Mouse (Mus musculus) lung, postnatal 14 days (tissue): ENCODE measurements around the gene Reep6.
A peak's percentile ranks its signal among the peaks of the same experiment; 100 is the strongest.
"Not testable (repeated sequence)": the region's sequence is repeated elsewhere in the genome, so short reads cannot be mapped to it uniquely, and the experiment has no call there.

Experiments
- DNase-seq: peaks from one replicate; pipeline ENCODE4 v3.0.0; 2021

The Reep6 gene

GRCm38 (mm10) chr10:80330888-80331287 is 1.1 kb downstream of the Reep6 start:
- no peak for DNase-seq

DNA sequence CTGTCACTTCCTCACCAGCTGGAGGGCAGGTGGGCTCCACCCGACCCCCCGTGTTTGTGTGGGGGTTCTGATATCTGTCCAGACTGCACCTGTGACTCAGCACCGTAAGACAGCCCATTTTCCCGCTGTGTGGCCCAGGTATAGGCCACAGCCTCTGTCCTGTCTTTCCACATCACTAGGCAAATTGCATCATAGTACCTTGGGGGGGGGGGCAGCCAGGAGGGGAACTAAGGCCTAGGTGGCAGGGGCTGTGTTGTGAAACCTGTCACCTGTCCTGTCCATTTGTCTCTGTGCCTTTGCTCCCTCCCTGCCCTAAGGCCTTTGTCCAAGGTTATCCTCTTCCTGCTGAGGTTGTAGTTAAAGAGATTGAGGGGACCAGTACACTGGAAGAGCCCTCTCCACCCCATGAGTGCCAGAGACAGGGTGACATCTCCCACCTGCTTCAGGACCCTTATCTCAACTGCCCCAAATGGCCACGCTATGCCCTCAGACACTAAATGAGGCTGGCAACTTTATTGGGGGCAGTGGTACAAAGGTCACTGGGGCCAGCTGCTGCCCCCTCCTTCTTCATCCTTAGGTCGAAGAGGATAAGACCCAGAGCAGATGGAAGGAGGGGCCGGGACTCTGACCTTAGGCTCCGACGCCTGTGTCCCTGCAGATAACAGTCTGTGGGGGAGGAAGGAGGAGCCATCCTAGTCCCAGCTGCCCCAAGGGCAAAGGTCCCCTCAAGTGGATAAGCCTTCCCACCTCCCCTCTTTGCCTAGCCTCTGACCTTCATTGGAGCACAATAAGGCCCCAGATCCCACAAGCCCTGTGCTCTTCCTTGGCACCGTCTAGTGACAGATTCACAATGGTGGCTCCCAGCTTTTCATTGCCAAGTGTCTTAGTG is 2.1 kb downstream of the Reep6 start:
- no peak for DNase-seq

DNA sequence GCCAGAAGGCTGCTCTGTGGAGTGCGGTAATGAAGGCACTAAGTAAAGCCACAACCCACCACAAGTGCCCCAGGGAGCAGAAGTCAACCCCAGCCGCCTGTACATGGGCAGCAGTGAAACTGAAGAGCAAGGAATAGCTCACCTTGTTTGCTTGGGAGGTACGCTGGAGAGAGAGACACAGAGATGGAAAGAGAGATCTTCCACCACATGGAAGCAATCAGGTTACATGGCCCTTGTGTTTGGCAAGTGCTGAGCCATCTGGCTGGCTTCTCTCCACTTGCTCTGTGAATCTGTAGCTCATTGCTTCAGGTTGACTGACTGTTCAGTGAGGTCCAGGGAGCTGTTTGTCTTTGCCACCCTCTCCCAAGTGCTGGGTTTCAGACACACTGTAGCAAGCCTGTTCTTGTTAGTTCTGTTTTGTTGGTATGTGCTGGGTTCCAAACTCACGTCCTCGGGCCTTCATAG is 2.8 kb downstream of the Reep6 start:
- DNase-seq, result no peak

- DNase-seq, result no peak
Observed at GRCm38 (mm10) chr10:80336263-80336662, 6.5 kb downstream of the Reep6 start.

- peak; percentile 90 for DNase-seq
Observed at GRCm38 (mm10) chr10:80339941-80340750, 10.4 kb downstream of the Reep6 start.

DNA sequence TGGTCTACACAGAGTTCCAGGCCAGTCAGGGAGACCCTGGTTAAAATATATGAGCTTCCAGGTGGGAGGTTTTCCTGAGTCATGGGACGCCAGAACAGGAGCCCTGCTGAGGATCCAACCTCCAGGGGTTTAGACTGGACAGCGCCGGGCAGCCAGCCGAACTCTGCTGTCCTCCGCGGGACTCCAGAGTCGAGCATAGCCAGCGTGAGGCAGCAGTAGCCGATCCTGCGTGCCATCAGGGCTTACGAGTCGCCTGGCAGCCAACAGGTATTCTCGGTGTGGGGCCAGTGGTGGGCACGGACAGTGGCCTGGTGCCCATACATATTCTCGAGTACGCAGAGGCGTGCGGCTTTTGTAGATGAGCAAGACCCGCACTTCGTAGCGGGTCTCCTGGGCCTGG is 11.3 kb downstream of the Reep6 start:
- no peak for DNase-seq

DNA sequence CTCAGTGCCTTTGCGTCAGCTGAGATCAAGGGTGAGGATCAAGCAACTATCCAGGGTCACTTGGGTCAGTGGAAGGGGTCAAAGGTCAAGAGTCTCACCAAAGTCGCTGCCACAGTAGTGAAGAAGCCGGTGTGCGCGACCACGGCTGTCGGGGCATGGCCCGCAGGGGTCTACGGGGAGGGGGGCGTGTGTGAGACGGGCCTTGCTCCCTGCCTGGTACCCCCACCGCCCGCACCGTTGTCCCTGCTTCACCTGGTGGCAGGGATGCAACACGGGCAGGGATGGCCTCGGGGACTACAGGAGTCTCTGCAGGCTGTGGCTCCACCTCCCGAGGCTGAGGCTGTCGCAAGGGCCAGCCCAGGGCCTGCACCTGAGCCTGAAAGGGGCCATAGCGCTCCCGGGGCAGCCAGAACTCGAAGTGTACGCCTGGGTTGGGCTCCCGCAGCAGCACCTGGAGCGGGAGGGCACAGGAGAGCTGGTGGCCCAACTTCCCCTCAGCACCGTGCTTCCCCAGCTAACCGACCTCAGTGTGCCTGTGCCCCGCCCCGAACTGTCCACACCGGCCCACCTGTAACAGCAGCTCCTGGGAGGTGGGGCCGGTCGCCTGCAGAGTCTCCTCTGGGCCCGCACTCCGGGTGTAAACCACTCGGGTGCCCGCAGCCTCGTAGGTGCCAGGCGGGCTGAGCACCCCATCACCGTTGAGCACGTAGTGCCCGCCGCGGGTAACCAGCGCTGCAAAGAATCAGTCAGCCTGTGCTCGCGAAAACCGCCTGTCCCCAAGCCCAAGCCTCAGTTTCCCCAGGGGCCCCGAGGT is 11.9 kb downstream of the Reep6 start:
- DNase-seq, result no peak

DNA sequence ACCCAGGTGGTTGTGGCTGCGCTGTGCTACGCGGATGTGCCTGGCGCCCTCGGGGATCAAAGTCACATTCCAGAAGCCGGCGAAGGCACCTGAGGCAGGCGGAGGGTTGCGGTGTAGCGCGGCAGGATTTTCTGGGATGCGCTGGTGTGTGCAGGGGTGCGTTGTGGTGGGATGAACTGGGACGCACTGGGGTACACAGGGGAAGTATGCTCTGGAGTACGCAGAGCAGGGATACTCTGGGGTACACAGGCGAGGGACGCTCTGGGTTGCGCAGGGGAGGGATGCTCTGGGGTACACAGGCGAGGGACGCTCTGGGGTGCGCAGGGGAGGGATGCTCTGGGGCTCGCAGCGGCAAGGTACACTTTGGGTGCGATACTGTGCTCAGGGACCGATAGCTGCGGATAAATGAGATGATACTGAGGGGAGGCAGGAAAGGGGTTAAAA is 12.6 kb downstream of the Reep6 start:
- no peak for DNase-seq

GRCm38 (mm10) chr10:80342749-80343424 is 13.1 kb downstream of the Reep6 start:
- peak; percentile 54 for DNase-seq

DNA sequence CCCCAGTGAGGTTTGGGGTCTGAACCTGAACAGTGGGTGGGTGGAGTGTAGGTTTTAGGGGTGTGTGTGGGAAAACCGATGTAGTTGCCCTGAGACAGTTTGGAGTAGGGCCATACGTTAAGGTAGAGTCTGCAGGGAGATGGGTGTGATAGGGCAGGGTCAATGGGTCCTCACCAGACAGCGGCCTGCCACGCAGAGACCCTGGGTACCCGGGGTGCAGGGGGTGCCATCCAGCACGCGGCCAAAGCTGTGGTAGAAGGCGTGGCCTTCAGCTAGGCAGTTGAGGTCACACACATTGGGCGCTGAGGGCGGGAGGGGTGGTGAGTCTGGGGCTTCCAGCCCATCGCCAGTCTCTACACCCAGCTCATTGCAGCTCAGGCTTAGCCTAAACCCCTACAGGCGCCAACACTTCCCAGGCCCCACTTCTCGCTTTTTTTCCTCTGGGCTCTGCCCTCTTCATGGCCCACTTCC is 13.7 kb downstream of the Reep6 start:
- DNase-seq, result no peak

- DNase-seq, result peak; percentile 38
Observed at GRCm38 (mm10) chr10:80344131-80344661, 14.4 kb downstream of the Reep6 start.

DNA sequence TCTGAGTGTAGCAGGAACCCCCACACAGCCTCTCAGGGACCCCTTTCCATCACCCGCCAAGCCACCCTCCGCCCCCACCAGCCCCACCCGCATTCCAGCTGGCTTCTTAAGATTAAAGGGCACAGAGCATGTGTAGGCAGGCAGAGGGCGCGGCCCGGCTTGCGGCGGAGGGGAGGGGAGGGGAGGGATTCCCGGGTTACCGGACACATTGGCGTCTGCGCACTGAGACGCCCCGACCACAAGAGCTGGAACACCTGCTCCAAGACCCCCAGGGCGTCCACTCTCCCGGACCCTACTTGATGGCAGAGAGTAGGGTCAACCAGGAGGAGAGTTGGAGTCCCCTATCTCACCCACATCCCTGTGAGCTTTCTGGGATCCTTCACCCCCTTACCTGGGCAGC is 15.4 kb downstream of the Reep6 start:
- peak; percentile 55 for DNase-seq

DNA sequence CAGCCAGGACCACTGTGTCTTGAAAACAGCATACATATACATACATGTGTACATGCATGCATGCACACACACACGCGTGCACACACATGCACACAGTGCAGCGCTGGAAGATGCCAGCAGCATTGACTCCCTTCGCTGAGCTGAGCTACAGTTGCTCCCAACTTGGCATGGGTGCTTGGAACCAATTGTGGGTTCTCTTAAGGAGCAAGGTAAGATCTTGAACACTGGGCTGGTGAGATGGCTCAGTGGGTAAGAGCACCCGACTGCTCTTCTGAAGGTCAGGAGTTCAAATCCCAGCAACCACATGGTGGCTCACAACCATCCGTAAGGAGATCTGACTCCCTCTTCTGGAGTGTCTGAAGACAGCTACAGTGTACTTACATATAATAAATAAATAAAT is 16.2 kb downstream of the Reep6 start:
- DNase-seq, result not testable (repeated sequence)

DNA sequence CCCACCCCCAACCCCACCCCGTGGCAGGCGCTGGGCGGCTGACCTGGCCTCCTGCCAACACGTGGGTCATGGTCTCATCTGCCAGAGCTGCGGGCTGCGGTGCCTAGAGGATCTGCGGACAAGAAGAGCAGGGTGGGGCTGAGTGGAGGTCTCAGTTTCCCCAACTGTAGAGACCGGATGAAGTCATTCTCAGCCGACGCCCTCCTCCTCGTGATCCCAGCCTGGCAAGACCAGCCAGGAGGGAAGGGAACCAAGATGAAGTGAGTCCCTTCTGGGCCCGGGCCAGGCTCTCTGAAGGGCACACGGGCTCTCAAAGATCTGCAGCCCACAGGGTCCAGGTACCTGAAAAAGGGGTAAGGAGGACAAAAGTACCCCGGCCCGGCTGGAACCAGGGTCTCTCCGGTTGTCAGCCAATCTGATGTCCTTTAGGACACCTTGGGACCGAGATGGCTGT is 17.8 kb downstream of the Reep6 start:
- no peak for DNase-seq

DNA sequence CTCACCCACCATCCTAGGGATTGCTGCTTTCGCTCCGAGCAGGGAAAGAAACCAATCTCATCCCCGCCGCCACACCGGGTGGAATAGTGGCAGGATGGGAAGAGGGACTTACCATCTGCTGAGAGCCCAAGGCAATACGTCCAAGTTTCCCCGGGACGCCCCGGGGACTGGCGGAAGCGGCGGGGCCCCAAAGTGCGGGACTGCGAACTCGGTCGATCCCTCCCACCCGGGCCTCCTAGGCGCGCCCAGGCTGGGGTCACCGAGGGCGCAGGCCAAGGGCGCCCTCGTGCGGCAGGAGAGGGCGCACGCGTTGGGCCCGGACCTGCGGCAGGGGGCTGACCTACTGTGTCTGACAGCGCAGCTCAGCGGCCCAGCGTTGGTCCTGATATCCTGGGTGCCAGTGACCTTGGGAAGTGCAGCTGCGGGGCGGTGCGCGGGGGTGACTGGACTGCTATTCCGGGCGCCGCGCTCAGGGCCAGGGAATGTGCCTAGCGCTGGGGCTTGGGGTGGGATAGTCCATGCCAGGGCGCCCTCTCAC is 18.6 kb downstream of the Reep6 start, which contains the start of gene Adamtsl5:
Gene Adamtsl5, minus strand, starts transcription at position 169 of the 538 bp plus-strand sequence.
- DNase-seq, result peak; percentile 65

DNA sequence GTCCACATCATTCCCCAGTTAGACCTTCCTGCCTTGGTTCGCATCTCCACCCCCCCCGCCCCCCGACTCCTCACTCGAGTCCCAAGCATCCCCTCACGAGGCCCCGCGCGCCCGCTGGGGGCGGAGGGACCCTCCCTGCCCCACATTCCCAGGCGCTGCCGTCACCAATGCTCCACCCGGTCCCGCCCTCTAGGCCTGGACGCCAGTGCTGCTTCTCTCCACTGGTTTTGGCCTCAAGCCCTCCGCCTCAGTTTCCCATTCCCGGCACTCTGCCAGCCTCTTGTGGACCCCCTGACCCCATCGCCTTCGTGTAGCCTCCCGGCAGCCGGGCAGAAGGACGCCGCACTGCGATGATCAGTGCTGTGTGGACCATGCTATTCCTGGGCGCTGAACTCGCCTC is 19.2 kb downstream of the Reep6 start:
- no peak for DNase-seq

DNA sequence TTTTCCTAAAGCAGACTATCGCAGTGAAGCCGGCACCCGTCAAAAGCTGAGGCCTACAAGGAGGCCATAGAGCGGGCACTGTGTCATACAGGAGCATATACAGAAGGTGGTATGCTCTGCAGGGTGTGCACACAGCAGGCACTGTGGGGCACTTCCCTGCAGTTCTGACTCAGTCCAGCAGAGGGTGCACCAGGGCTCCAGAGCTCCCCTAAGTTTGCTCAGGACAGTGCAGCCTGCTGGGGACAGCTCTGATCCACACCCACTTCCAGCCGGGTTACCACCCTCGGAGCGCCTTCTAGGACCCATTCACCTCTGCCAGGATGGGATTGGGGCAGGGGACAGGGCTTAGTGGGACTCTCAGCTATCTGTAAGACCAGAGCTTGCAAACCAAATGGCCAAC is 20.5 kb downstream of the Reep6 start:
- peak; percentile 94 for DNase-seq

DNA sequence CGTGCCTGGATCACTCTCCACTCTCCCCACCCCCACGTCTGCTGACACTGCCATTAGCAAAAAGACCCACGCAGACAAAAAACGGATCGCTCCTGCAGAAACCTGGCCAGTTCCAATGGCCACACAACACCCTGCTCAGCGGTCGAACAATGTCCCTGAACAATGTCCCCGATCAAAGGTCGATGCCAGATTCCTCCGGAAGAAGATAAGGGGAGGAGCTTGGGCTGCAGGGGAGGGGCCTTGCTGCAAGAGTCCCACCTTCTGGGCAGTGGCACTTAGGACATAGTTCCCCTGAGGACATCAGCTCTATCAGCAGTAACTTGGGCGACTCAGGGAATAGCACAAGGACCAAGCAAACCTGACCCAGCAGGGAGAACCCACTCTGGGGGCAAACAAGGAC is 22.1 kb downstream of the Reep6 start:
- DNase-seq, result no peak

- DNase-seq, result no peak
Observed at GRCm38 (mm10) chr10:80352727-80353126, 23.0 kb downstream of the Reep6 start.

DNA sequence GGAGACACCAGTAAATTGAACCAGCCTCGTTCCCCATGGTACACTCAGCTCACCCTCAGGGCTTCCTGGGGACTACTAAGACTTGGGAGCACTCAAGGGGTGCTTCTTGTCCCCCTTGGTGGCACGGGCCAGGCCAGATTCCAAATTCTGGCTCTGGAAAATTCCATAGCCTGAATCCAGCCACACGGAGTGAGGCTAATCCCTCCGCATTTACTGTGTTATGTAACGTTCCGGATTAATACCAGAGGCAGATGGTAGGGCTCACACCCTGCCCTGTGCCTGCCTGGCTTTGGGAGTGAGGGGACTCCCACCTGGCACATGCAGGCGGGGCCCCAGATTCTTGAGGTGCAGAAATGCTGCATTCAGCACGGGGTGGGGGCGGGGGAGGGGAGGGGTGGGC is 25.7 kb downstream of the Reep6 start:
- DNase-seq, result no peak

DNA sequence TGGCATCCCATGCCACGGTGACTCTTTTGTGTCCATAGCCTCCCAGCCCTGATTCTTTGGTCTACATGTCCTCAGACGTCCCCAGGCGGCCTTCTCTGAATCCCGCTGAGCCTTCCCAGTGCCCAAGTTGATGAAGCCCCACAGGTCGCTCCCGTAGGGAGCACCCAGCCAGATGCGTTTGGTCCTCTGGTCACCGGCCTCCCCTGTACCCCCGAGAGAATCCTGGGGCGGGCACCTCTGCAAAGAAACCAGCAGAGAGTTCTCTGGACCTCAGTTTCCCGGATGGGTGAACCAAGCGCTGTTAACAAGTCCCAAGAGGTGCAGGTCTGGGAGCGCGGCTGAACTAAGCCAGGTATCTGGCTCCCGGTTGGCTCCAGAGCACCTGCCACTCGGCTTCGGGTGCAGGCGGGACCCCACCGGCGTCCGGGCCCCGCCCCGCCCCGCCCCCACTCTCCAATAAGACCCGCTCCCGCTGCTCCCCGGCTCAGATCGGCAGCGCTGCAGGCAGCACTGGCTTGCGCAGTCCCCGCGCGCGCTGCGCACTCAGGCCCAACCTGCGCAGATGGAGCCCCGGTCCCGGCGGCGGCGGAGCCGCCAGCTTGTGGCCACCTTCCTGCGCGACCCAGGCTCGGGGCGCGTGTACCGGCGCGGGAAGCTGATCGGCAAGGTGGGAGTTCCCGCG is 26.4 kb downstream of the Reep6 start, which contains the start of gene Plk5:
Gene Plk5, plus strand, starts transcription at position 459 of the 682 bp plus-strand sequence.
- DNase-seq, result no peak
